Mouse (Mus musculus) lung, postnatal 25 days (tissue): ENCODE results near the gene Magea2.
"Not testable (repeated sequence)": the region's sequence is repeated elsewhere in the genome, so short reads cannot be mapped to it uniquely, and the experiment has no call there.

Experiments
- DNase-seq: peaks from one replicate; pipeline ENCODE4 v3.0.0; 2022; ENCODE audit warnings: low spot score

Gene Magea2

DNA sequence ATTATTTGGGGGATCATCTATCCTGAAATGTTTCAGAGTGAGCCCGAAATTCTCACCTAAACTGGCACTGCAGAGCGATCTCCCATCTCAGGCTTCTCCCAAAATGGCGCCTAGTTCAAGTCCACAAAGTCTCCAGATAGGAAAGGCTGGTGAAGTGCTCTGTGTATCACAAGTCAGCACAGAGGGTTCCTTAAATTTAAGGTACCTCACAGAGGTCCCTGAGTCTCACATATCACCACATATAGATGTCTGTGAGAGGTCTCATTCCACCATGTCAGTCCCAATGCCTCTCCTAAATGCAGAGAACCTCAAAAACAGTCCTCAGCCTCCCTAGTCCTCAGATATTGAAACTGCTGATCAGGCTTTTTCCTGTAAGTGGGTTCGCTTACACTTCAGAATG, at the start of gene Magea2:
Gene Magea2 (minus strand): TSS at position 101 of the 400 bp plus-strand sequence.
- DNase-seq = not testable (repeated sequence)

DNA sequence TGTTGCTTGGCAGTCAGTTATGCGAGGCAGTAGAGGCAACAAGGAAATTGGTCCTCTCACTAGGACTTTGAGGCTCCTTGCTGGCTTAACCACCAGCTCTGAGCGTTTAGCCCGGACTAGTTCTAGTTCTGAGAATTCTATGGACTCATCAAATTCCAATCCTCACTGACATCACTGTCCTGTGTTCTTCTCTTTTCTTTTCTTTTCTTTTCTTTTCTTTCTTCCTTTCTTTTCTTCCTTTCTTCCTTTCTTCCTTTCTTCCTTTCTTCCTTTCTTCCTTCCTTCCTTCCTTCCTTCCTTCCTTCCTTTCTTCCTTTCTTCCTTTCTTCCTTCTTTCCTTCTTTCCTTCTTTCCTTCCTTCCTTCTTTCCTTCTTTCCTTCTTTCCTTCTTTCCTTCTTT, 34.8 kb upstream of the Magea2 start, which contains the start of gene Cldn34b2:
Gene Cldn34b2 (minus strand): TSS at position 101 of the 400 bp plus-strand sequence.
- DNase-seq = not testable (repeated sequence)

DNA sequence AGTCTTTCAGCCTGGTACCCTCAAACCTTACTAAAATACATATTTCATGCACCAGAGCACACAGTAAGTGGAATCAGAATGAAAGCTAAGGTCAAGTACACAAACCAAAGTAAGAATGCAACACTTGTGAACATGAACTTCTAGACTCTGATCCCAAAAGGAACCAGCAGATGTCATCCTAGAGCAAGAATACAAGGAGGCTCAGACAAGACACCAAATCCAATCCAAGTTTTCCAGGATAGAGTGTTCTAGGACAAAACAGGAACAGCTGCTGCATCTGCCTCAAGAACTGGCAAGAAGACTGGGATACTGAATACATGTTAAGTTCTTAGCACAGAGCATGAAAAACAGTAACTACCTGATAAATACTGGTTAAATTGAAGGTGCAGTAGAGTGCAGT, 4.6 kb upstream of the Magea2 start:
- peak; percentile 14 for DNase-seq

DNA sequence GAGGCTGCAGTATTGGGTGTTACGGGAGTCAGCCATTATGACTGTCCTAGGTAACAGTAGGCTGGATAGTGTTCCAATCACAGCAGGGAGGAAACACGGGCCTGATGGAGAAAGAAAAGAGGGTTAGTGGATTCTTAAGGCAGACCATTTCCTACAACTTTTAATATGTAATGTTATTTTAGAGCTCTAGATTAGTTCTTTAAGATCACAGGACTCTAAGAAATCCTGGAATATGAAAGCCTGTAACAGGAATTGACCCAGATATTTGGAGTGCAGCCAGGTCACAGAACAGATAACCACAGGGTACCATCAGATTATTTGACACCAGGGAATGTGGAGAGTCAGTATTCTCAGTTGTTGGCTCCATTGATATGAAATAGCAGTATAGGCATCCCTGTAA, 3.8 kb downstream of the Magea2 start, which contains the start of gene Magea1:
Gene Magea1 (minus strand): TSS at position 101 of the 400 bp plus-strand sequence.
- DNase-seq = not testable (repeated sequence)

DNA sequence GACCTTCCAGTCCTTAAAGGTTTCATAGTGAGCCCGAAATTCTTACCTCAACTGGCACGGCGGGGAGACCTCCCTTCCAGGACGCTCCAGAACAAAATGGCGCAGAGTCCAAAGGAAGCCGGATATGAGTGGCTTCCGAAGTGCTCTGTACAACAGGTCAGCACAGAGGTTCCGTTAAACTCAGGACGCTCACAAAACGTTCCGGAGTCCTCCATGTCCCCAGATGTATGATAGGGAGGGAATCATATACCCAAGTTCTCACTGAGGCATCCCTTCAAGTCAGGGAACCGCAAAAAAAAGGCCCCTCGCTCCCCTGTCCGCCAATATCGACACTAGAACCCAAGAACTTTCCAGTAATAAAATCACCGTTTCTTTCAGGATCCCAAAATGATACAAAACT, 30.4 kb downstream of the Magea2 start, which contains the start of gene Magea5:
Gene Magea5 (minus strand): TSS at position 101 of the 400 bp plus-strand sequence.
- DNase-seq = not testable (repeated sequence)

DNA sequence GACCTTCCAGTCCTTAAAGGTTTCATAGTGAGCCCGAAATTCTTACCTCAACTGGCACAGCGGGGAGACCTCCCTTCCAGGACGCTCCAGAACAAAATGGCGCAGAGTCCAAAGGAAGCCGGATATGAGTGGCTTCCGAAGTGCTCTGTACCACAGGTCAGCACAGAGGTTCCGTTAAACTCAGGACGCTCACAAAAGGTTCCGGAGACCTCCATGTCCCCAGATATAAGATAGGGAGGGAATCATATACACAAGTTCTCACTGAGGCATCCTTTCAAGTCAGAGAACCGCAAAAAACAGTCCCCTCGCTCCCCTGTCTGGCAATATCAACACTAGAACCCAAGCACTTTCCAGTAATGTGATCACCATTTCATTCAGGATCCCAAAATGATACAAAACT, 97.7 kb downstream of the Magea2 start, which contains the start of gene Magea8:
Gene Magea8 (minus strand): TSS at position 101 of the 400 bp plus-strand sequence.
- DNase-seq = not testable (repeated sequence)
